Mouse (Mus musculus): ENCODE measurements around the gene AY074887.
"Not testable (repeated sequence)": the region's sequence is repeated elsewhere in the genome, so short reads cannot be mapped to it uniquely, and the experiment has no call there.

AY074887 gene

GRCm38 (mm10) chr9:54950575-54951321, at the start of gene AY074887, which contains the start of gene Psma4:
Gene AY074887 (minus strand): TSS chr9:54950998.
Gene Psma4 (plus strand): TSS chr9:54950790.
- peak; percentile 91 for DNase-seq

DNA sequence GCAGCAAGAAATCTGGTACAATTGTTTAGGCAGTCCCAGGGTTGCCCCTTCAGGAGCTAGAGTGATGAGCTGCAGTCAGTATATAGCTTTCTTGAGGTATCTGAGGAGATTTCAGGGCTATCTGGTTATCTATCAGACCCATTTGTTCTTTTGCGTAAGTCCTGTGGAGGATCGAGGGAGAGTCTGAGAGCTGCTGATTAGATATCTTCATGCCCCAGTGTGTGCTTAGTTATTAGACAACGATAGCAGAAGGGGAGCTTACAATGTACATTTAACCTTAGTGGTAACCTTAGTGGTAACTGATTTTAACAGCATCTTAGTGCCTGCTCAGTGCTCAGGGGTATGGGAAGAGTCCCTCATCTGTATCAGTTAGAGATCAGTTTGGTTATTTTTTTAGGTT, 44.8 kb upstream of the AY074887 start:
- DNase-seq: no peak

- no peak for DNase-seq
These were observed 43.6 kb upstream of the AY074887 start for GRCm38 (mm10) chr9:54994381-54994780.

GRCm38 (mm10) chr9:54990362-54990761, 39.6 kb upstream of the AY074887 start:
- no peak for DNase-seq

DNA sequence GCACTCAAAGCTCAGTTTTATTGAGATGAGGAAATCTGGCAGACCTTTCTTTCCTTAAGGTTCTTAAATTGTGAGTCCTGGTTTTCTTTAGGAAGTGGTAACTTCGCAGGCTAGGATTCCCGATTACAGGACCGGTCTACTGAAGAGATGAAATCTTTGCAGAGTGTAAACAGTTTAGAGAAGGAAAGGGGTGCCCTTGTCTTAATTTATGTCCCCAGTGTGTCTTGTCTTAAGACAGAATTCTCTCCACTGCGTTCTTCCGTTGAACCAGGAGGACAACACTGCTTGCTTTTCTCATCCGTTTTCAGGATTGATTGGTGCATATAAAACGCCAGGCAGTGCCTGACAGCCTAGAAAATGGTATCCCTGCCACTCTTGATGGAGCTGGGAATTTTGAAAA, 31.6 kb upstream of the AY074887 start:
- DNase-seq: no peak

GRCm38 (mm10) chr9:54981291-54982191, 30.7 kb upstream of the AY074887 start:
- DNase-seq: peak; percentile 25

DNA sequence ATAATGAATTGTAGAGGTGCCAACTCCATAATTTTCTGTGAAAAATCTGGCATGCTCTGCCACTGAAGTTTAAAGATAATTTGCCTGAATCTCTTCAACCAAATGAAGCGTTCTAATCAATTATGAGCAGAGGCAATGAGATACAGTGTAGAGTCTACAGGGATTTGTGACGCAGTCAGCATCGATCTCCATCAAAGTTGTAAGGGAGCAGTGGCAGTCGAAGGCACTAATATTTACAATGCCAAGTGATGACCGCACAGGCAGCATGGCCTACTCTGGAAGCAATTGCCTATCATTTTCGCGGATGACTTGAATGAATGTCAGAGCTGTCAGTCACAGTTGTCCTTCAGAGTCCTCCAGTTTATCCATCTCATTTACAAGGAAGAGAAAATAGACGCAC, 29.9 kb upstream of the AY074887 start, which contains the start of gene Chrna5:
Gene Chrna5 (plus strand): TSS at position 207 of the 400 bp plus-strand sequence.
- DNase-seq: no peak

- no peak for DNase-seq
These were observed 19.3 kb upstream of the AY074887 start for GRCm38 (mm10) chr9:54969972-54970637.

- DNase-seq: no peak
These were observed 12.9 kb upstream of the AY074887 start for GRCm38 (mm10) chr9:54963669-54964068.

DNA sequence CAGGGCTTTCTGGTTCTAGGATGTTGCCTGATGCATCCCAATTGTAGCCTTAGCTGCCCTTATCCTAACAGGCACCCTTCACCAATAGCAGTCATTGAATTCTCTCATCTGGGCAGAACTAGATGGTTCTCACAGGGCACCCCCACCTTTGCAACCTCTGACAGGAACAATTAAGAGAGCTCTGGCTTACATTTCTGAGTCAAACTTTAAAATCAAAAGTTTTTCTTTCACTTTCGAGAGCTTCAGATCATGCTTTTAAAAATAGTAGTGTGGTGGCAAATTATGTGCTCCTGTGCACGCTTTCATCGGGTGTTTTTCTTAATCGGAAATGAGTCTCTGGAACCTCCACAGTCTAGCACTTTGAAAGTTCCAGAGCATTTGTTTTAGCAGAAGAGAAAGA, 10.3 kb upstream of the AY074887 start:
- no peak for DNase-seq

DNA sequence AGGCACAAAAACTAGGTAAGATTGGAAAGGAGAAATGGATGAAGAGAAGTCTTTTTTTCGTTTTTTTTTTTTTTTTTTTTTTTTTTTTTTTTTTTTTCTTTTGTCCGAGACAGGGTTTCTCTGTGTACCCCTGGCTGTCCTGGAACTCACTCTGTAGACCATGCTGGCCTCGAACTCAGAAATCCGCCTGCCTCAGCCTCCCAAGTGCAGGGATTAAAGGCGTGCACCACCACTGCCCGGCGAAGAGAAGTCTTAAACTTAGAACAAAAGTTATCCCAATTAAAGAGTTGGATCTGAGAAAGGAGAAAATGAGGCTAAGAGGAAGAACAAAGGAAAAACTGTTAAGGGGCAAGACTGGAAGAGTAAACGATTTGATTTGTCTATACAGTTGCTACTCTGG, 636 bp downstream of the AY074887 start:
- DNase-seq: not testable (repeated sequence)

GRCm38 (mm10) chr9:54949465-54949864, 1.3 kb downstream of the AY074887 start:
- no peak for DNase-seq

- no peak for DNase-seq
These were observed 4.5 kb downstream of the AY074887 start for GRCm38 (mm10) chr9:54946256-54946655.

DNA sequence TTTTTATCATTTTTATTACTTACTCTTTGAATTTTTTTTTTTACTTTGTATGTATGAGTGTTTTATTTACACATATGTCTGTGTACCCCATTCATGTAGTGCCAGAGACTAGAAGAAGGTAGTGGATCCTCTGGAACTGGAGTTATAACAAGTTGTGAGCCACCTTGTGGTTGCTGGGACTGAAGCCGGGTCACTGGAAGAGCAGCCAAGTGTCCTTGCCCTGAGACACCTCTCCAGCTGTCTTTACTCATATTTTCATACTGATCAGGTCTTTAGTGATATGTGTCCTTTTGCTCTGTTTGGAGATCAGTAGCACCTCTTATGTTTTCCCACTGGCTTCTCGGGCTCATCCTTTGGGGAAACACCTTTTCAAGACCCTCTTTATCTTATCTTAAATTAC, 6.3 kb downstream of the AY074887 start:
- DNase-seq: no peak

- no peak for DNase-seq
These were observed 8.7 kb downstream of the AY074887 start for GRCm38 (mm10) chr9:54942071-54942470.

DNA sequence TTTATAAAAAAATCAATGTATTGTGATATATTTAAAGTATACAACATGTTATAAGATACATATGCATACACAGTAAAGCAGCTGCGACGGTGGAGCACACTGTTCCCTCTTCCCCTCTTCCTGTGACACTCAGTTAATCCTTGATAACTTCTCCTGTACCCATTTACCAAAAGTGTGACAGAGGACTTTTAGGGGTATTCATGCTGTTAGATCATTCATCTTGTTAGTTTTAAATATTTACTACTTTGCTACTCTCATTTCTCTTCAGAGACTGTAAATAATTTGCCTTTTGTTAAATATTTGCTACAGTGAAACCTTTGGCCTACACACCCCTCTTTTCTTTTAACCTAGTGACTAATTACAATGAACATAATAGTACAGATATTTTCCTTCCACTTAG, 18.4 kb downstream of the AY074887 start:
- DNase-seq: no peak

DNA sequence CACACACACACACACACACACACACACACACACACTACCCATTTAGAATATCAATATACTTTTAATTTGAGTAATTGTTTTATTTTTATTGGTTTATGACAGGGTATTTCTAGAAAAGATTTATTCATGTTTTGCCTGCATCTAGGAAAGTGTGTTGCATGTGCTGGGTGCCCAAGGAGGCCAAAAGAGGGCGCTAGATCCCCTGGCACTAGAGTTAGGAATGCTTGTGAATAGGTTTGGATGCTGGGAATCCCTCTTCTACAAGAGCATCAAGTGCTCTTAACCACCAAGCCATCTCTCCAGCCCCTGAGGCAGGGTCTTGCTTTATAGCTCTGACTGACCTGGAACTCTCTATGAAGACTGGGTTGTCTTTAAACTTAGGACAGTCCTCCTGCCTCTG, 19.0 kb downstream of the AY074887 start:
- DNase-seq: no peak

GRCm38 (mm10) chr9:54930741-54931140, 20.1 kb downstream of the AY074887 start:
- DNase-seq: no peak

- no peak for DNase-seq
These were observed 30.9 kb downstream of the AY074887 start for GRCm38 (mm10) chr9:54919946-54920345.

DNA sequence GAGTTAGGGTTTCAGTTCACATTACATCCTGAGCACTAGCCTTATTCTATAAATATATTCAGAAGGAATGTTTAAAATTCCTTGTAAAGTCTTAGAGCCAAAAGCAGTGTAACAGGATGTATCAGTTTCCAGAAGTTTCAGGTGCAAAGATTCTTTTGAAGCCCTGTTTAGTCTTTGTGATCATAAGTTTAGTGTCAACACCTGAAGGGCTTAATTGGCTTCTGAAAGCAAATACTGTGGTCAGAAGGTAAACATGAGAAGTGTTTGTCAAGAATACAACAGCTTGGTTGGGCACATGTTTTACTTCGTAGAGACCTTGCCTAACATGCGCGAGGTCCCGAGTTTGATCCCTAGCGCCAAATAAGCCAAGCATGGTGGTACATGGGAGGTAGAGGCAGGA, 32.0 kb downstream of the AY074887 start:
- DNase-seq: no peak

DNA sequence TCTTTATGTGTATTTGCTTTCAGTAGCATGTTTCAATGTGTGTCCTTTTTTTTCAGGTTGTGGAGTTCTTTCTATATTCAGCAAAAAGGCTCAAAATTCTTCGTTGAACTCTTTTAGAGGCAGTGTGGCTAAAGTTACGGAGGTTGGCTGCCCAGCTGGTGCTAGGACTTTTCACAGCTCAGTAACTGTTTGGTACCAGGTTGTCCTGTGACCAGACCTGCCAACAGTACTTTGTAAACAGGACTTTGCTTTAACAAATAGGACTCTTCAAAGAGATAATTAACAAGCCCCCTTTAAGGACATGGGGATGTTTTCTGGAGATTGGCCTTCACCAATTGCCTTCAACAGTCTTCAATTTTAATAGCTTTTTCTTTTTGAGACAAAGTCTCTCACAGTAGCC, 32.6 kb downstream of the AY074887 start:
- no peak for DNase-seq

DNA sequence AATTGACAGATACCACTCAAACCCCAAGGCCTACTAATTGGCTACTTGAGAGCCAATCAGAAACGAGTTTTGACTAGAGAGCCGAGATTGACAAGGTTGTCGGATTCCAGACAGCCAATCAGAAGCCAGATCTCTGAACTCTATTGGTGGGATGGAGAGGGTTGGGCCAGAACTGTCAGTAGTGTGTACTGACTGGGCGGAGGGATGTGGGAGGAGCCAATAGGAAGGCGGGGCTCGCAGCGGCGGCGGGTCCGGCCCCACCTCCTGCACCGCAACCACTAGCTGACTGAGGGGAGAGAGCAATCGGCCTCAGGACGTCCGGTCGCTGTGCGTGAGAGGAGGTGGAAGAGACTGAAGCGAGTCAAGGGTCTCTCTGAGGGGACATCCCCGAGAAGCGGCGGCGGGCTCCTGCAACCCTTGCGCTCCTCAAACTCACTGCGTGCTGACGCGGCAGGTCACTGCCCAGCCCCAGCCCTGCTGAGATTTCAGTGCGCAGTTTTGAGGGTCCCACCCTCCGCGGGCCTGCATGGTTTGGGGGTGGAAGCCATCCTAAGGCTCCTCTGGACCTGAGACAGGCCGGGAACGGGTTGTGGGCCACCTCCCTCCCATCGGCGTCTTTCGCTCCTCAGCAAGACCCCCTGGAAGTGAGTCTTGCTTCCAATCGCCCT, 33.7 kb downstream of the AY074887 start, which contains the start of gene Hykk:
Gene Hykk (plus strand): TSS at position 274 of the 668 bp plus-strand sequence.
- peak; percentile 78 for DNase-seq

- DNase-seq: no peak
These were observed 34.4 kb downstream of the AY074887 start for GRCm38 (mm10) chr9:54916401-54916800.

Data from thymus, postnatal 25 days (tissue).